Mouse (Mus musculus) heart, postnatal 14 days (tissue): ENCODE results near the gene Smcr8. TPM values are rescaled to one million over a fixed set of nuclear protein-coding genes. Genes with fewer than 3 reads are reported as not detected.
A peak's percentile ranks its signal among the peaks of the same experiment; 100 is the strongest.
"Not testable (repeated sequence)": the region's sequence is repeated elsewhere in the genome, so short reads cannot be mapped to it uniquely, and the experiment has no call there.

Experiments used
- DNase-seq, 2 experiments: peaks; one replicate each; pipeline ENCODE4 v3.0.0; 2021 to 2022
- intact Hi-C: fragments of 180-260 bp; cut with DNase I; formaldehyde crosslinking; loops from one replicate; pipeline ENCODE4 v1.15.1; 2025
- total RNA-seq, 2 experiments: library from RNA; stranded (reverse); gene quantifications; 2 replicates each; pipeline ENCODE4 v1.2.3; 2021

Gene Smcr8
- total RNA-seq, 2 experiments from 2014 or later: 16.9 to 19.3 TPM

DNA sequence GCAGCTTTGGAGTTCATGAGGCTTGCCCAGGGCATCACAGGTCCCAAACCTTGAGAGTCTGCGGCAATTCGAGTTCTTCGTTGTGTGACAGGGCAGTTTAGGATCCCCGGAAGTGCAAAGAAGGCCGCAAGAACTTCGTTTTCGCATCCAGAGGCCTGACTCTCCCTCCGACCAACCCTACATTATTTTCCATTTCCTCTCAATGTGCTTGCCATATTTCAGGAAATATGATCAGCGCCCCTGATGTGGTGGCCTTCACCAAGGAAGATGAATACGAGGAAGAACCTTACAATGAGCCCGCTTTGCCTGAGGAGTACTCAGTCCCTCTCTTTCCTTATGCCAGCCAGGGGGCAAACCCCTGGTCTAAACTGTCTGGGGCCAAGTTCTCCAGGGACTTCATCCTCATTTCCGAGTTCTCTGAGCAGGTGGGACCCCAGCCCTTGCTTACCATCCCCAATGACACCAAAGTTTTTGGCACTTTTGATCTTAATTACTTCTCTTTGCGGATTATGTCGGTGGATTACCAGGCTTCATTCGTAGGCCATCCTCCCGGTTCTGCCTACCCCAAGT, 562 bp downstream of the Smcr8 start:
- intact Hi-C loops: loop anchor here (2.0 to 5.0 kb wide), 2 partner anchors 49 to 81 kb away; partner anchors contain the start of genes Llgl1 and Mief2
- DNase-seq: no peak

DNA sequence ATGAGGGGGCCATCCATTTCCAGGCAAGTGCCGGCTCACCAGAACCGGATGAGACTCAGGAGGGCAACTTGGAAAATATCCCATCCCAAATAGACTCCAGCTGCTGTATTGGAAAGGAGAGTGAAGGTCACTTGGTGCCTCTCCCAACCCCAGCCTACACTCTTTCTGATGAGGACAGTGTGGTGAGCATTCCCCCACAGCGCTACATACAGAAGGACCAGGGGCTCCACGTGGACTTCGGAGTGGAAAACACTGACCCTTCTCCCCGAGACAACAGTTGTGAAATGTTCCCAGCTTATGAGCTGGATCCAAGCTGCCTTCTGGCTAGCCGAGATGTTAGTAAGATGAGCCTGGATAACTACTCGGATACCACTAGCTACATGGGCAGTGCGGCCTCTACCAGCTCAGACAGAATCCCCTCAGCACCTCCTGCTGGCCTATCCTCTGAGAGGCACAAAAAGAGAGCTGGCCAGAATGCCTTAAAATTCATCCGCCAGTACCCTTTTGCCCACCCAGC, 2.4 kb downstream of the Smcr8 start:
- intact Hi-C loops: loop anchor here (2.0 to 5.0 kb wide), 2 partner anchors 51 to 82 kb away; partner anchors contain the start of genes Llgl1 and Mief2

DNA sequence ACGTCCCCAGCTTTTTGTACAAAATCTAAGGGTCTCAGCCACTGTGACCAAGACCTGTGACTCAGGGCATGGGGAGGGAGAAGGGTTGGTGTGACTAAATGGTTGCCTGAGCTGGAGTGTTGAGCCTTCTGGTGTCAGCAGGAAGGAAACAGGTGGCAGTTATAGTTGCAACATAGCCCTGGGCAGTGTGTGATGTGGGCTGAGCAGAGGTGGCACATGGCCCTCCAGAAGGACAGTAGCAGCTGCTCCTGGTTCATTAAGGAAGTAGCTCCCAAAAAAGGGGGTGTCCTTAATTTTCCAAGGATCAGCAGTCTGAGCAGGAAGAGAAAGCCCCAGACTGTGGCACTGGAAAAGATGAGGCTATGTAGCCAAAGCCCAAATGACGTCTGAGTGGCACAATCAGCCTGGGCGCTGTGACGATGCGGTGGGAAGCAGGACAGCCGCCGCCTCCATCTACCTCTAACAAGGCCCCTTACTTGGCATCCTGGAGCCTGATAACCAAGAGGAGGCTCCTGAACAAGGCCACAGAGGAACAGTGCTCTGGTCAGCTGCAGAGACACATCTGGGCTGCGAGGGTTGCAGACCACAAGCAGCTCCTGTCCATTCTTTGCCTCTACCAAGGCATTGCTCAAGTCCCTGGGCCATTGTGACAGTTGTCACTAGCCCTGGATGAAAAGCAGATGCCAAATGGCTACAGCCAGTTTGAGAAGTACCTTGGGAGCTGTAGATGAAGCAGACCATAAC, 7.0 kb downstream of the Smcr8 start:
- intact Hi-C loops: no loop called here
- no peak for DNase-seq

More for the DNA sequence above, 2.4 kb downstream of the Smcr8 start:
- no peak for DNase-seq

DNA sequence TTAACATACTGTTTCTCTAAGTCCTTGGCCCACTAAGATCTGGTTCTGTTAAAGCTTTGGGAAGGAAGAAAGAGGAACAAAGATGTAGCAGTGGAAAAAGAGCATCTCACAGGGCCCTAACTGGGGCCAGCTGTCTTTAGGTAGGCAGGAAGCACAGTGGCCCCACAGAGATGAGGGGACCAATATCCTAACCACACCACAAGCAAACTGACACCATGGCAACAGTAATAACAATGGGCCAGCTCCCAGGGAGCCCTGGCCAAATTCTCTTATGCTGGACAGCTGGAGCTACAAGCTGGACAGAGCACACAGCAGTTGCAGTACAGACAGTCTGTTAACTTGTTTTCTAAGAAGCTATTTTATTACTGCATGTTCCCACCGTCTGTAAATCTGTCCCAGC, 10.3 kb downstream of the Smcr8 start:
- intact Hi-C loops: no loop called here
- peak; percentile 46 to 57 for DNase-seq

DNA sequence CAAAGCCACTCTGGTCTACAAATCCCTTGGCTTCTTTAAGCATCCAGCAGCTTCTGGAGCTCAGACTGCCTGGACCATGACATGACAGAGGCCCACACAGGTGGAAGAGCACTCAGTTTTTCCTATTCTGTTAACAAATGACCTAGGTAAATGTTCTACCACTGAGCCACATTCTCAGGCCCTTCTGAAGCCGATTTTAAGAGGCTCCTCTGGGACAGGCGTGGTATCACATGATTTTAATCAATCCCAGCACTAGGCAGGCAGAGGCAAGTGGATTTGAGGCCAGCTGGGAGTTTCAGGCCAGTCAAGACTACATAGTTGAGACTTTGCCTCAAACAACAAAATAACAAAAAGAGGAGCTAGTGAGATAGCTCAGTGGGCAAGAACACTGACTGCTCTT, 13.1 kb downstream of the Smcr8 start:
- intact Hi-C loops: no loop called here
- DNase-seq: no peak

DNA sequence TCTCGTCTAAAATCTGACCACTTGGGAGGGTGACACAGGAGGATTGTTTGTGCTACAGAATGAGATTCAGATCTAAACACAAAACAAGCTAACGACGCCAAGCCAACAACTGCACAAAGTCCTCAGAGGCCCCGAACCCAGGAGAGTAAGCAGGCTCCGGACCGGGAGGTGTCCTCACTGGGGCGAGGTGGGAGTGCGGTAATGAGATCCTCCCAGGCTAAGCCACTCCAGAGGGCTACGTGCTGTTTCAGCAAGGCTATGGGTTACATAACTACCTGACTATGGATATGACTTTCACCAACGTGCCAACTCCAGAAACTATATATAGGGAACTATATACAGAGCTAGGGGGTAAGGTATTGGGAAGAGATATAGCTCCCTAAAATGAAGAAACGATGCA, 19.0 kb downstream of the Smcr8 start:
- intact Hi-C loops: no loop called here
- no peak for DNase-seq

DNA sequence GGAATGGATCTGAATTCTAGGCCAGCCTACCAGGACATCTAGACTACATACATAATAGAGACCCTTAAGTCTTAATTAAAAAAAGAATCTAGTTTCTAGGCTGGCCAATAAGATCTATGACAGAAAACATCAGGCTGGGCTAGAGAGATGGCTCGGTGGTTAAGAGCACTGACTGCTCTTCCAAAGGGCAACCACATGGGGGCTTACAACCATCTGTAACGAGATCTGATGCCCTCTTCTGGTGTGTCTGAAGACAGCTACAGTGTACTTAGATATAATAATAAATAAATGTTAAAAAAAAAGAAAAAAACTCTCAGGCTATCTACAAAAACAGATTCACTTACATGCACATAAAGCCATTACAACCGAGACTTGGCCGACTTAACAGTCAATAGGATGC, 22.7 kb downstream of the Smcr8 start:
- DNase-seq: no peak
- intact Hi-C loops: no loop called here

DNA sequence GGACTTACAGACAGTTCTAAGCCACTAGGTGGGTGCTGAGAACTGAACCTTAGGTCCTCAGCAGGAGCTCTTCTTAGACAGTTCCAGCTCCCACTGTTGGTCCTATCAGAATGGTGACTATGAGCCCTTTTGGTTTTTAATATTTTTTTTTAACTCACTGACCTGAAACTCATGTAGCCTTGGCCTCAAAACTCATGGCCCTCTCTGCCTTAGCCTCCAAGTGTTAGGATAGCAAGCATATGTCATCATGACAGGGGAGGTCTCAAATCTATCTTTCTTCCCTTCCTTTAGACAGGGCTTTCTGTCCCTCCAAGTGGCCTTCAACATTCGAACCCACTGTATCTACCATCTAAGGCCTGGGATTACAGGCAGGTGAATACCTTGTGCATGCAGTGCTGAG, 23.6 kb downstream of the Smcr8 start:
- intact Hi-C loops: no loop called here
- DNase-seq: no peak

DNA sequence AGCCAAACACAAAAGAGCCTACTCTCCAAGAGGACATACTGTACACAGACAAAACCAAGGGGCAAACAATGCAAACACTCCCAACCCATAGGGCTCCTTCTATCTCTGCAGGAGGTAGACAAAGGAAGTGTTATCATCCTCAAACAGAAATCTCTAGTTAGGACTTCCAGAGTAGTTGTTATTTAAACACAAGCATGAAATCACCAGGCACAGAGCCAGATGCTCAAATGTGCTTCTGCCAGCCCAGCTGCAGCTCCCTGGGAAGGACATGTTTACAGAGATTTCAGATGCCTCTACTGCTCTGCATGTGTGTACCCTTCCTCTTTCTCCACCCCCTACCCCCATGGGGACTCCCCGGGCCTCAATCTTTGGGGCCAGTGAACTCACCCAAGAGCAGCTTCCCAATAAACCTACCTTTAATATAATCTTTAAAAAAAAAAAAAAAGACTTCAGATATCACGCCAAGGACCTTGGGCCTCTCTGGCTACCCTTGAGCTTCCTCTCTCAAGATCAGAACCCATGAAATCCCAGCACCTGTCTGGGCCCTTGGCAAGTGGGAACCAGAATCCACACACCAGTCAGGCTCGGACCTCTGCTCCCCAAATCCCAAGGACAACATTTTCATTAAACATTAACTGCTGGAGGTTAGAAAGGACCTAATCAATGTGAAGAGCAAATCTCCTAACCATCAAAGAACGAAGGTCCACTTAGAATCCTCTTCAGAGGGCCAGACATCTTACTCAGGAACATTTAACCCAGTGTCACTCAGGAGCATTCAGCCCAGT, 31.2 kb downstream of the Smcr8 start:
- intact Hi-C loops: no loop called here
- peak; percentile 47 to 61 for DNase-seq

DNA sequence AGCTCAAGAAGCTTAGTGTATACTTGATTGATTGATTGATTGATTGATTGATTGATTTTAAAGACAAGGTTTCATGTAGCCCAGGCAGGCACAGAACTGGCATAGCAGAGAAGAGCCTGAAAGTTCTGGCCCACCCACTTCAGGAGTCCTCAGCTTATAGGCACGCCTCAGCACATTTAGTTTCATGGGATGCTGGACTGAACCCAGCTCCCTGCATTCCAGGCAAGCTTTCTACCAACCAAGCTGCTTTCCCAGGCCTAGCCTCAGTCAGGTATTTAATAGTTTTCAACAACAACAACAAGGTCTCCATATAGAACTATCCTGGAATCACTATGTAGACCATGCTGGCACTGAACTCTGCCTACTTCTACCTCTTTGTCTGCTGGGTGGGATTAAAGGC, 32.2 kb downstream of the Smcr8 start:
- DNase-seq: peak in 1 of 2 experiments; percentile 14
- intact Hi-C loops: no loop called here

DNA sequence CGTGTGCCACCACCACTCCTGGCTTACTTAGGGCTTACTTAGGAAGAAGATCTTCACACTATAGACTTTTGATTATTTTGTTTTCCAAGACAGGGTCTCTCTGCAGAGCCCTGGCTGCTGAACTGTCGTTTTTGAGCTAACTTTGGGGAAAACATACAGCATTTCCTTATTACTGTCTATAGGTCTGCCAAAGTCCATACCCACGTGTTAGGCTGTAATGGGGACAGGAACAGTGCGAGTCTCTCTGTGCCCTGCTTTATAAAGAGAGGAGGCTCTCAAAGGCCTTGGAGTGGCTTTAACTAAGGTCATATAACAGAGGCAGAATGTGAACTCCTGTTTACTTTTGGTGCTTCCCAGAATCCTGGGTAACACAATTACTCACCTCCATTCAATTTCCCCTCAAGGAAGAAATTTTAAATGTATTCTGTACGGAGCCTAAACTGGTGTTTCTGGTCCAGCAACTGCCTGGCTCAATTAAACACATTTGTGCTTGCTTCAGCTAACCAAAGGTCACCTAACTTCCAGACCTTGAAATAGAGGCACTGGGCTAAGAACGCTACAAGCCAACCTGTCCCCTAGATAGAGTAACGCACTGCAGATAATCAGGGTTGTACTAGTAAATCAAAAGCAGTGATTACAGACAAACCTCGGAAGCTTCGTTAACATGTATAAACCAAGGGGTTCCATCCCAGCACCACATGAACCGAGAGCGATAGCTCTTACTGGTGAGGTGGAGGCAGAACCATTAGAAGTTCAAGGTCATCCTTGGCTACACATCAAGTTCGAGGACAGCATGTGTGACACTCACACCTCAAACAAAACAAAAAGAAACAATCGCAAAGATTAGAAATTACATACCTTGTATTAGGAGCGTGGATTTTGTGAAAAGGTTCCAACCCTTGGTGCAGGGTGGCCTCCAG, 33.0 kb downstream of the Smcr8 start:
- no peak for DNase-seq

DNA sequence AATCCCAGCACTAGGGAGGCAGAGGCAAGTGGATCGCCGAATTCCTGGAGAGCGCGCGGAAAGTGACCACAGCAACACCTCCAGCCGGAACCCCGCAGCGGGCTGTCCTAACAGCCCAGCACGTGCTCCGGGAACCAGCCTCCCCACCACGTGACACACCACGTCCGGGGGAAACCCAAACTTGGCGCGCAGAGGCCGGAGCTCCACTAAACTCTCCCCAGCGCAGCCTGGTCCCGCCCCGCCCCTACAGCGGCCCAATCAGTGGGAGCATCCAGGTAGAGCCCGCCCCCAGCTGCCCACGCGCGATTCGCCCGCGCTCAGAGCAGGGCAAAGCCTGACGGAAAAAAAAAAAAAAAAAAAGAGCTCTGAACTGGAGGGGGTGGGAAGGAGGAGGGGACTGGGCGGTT, 33.7 kb downstream of the Smcr8 start:
- peak; percentile 91 to 94 for DNase-seq
- intact Hi-C loops: no loop called here

More for the DNA sequence above, 33.0 kb downstream of the Smcr8 start:
- intact Hi-C loops: no loop called here

DNA sequence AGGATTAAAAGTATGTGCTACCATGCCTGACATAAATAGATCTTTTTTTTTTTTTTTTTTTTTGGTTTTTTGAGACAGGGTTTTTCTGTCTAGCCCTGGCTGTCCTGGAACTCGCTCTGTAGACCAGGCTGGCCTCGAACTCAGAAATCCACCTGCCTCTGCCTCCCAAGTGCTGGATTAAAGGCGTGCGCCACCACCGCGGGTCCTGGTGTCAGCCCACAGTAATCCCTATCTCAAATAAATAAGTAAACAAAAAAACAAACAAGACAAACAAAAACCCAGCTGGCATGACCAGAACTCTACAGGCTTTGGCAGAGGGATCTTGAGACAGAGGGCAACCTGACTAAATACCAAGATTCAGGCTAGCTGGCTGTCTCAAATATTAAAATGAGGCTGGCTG, 34.3 kb downstream of the Smcr8 start, which contains the start of gene Shmt1:
Shmt1 (minus strand) TSS at position 101 of the 400 bp plus-strand sequence.
- DNase-seq, intact Hi-C loops: not testable (repeated sequence)

DNA sequence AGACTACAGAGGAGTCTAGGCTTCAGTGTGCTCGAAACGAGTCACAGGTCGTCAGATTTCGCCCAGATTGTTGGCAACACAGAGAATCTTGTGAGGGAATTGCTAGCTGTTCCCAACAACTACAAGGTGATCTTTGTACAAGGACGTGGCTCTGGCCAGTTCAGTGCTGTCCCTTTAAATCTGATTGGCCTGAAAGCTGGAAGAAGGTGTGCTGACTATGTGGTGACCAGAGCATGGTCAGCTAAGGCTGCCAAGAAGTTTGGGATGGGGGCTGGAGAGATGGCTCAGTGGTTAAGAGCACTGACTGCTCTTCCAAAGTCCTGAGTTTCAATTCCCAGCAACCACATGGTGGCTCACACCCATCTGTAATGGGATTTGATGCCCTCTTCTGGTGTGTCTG, 39.1 kb downstream of the Smcr8 start:
- intact Hi-C loops: no loop called here
- no peak for DNase-seq

DNA sequence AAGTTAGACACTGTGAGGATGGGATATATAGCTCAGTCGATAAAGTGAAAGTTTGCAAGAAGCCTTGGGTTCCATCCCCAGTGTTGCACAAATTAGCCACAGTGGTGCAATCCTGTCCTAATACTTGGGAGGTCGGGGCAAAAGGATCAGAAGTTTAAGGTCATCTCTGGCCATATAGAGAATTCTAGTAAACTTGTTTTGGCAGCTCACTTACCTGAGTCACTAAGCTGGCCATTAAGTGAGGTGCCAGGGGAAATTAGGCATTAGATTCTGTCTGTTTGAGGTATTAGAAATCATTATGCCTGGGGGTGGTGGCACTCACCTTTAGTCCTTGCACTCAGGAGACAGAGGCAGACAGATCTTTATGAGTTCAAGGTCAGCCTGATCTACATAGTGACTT, 46.4 kb downstream of the Smcr8 start:
- intact Hi-C loops: no loop called here

DNA sequence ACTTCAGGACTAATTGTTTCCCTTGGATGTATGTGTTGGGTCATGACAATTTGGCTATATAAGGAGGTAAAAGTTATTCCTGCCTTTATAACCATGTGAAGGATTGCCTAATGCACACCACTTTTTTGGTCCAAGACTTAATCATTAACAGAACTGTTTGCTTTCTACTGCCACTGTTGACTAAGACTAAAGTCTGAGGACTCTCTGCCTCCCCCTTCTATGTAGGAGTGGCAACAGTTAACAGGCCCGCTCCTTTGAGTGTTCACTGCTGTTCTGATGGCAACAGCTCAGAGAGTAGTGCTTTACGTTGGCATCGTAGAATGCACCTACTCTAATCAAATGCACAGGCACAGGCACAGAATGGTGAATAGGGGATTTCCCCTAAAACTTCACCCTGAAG, 47.9 kb downstream of the Smcr8 start:
- intact Hi-C loops: no loop called here

More for the DNA sequence above, 46.4 kb downstream of the Smcr8 start:
- no peak for DNase-seq

DNA sequence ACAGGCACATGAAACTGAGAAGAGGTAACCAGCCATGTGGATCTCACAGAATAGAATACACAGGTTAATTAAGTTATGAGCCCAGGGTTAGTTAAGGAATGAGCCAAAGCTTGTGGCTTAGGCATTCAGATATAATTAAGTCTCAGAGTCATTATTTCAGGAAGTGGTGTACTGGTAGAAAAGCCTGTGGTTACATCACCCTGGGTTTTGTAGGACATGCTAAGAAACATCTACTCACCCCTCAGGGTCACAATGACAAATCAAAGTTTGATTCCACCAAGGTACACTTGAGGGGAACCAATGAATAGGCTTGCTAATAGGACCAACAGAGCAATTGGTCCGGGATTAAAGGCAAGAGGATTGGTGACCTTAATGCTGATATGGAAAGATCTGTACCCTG, 49.4 kb downstream of the Smcr8 start:
- no peak for DNase-seq
- intact Hi-C loops: no loop called here

More for the DNA sequence above, 47.9 kb downstream of the Smcr8 start:
- DNase-seq: no peak

DNA sequence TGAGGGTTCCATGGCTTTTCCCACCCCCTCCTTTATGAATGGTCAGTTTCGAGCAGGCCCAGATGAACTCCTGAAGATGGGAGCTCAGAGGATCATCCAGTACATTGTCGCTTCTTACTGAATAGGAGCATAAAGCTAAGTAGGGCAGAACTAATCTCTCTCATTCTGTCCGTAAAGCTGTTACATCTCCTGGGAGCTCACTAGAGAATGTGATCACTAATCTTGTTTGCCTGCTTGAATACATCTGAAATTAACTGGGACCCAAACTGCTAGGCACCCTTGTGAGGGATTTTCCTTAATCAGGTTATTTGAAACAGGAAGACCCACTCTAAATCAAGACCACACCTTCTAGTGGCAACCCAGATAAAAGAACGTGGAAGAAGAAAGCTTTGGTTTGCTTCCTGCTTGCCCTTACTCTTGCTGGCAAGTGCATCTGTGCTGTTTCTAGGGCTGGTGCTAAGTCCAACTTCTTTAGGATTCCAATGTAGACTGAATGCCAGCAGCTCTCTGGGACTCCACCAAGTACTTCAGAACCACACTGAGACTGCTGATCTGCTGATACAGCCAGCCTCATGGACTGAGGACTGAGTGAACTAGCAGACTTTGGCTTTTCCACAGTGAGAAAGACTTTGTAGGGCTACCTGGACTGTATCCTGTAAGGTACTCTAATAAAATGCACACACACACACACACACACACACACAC, 50.1 kb downstream of the Smcr8 start:
- intact Hi-C loops: no loop called here
- DNase-seq: no peak

DNA sequence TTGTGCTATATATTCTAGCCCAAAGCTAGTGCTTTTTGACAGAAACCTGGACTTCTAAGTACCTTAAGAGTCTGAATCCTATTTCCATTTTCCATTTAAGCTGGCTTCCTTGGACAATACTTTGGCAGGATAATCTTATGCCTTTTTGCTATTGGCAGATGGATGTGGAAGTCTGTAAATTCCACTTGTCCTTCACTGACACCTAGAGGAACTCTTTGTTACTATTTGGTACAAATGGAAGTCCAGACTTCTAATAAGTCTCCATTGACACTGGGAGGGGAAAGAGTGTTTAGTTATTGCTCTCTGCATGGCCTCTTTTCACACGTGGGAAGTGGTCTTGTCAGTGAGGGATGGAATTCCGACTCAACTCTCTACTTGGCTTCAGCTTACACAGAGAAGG, 51.6 kb downstream of the Smcr8 start:
- intact Hi-C loops: loop anchor here (2.0 kb wide), 1 partner anchor 130 kb away; the partner anchor contains the start of gene Llgl1
- no peak for DNase-seq
